Mouse (Mus musculus): Measurements from ENCODE around the gene Rpusd3.

Rpusd3 gene

DNA sequence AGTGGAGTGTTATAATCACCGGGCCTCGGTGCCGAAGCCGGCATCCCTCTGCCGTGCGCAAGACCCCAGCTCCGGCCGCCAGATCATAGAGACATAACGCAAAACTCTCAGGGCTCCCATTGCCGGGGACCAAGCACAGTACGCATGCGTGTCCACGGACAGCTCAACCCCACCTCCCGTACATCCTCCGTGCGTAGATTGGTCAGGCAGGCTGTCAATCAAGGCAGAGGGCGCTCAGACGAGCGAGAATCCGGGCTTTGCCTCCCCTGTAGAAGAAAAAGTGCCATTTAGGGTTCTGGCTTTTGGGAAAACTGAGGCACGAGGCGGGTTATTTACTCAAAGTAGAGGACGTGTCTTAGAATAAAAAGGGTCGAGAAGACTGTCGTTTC is at the start of gene Rpusd3:
TSS of gene Rpusd3 (minus strand) at position 142 of the 389 bp plus-strand sequence.
- DNase-seq (ENCODE audit: low spot score), result peak; percentile 99

DNA sequence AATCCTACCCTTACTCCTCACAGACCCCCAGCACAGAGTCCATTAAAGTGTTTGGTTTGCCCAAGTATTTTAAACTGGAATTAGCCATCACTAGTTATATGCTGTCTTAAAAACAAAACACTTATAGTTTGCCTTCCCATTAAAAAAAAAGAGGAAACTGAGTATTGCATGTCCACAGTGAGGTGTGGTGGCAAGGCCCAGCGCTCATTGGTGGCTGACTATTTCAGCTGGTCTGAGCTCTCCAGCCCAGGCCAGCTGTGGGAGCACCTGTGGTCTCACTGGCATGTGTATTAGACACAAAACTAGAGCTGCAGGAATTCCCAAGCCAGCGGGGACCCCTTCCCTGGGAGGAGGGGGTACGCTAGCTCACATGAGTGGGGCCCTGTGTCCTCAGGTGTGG is 49.4 kb upstream of the Rpusd3 start:
- no peak for DNase-seq (ENCODE audit: low spot score)

DNA sequence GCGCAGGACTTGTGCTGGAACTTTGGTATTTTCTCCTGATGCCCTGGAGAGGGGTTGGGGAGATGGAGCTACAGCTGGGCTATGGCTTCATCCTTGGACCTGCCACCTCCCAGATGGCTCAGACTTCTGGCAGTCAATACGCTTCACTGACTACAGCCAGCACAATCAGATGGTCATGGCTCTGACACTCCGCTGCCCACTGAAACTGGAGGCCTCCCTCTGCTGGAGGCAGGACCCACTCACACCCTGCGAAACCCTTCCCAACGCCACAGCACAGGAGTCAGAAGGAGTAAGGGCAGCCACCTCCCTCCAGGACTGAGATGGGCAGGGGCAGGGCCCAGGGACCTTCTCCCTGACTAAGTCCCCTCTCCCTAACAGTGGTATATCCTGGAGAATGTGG is 46.5 kb upstream of the Rpusd3 start:
- DNase-seq (ENCODE audit: low spot score), result peak; percentile 68

DNA sequence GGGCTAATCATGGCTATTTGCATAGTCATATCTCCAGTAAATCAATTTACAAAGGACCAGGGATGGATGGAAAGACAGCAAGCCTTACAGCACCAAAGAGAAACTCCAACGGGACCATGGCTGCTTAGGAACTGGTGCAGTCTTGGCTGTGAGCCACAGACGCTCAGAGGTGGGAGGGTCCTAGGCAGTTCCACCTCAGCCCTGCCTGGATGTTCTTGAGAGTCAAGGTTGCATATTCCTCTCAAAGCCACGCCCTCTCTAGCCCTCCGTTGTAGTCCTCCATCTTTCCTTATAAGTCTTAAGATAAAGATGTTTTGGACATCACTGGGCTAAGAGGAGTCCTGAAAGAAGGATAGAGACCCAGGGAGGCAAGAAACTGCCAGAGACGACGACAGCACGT is 44.9 kb upstream of the Rpusd3 start:
- DNase-seq (ENCODE audit: low spot score), result no peak

DNA sequence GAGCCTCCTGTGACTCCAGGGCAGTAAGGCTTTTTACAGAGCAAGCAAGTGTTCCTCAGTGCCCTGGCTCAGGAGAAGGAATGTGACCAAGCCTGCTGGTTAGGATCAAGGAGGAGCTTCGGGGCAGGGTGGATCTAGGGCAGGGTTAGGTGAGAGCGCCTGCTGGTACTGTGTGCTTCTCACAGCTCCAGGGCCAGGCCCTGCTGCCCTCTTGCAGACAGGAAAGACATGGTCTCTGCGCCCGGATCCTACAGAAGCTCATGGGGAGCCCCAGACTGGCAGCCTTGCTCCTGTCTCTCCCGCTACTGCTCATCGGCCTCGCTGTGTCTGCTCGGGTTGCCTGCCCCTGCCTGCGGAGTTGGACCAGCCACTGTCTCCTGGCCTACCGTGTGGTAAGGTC is 39.5 kb upstream of the Rpusd3 start:
- no peak for DNase-seq (ENCODE audit: low spot score)

DNA sequence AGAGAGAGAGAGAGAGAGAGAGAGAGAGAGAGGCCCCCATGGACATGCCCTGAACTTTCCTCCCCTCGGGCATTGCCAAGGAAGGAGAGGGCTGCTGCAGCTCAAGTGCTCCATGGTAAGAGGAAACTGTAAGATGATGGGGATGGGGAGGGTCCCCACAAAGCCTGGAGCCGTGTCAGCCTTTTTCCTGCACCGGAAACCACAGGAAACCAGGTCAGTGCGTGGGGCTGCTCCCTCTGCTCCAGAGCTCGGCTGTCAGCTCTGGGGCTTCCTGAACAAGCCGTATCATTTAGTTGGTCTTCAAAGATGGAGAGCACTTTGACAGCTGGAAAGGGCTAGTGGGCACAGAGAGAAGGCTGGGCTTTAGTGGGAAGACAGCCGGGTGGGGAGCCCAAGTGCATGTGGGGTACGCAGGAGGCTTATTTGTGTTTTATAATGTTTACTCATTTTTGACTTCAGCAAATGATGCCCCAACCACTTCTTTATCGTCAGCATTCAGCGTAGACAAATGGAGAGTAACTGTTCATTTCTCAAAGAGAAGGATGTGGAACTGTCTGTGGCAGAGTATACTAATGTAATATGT is 38.9 kb upstream of the Rpusd3 start, which contains the start of gene Il17re:
TSS of gene Il17re (plus strand) at position 533 of the 583 bp plus-strand sequence.
- no peak for DNase-seq (ENCODE audit: low spot score)

DNA sequence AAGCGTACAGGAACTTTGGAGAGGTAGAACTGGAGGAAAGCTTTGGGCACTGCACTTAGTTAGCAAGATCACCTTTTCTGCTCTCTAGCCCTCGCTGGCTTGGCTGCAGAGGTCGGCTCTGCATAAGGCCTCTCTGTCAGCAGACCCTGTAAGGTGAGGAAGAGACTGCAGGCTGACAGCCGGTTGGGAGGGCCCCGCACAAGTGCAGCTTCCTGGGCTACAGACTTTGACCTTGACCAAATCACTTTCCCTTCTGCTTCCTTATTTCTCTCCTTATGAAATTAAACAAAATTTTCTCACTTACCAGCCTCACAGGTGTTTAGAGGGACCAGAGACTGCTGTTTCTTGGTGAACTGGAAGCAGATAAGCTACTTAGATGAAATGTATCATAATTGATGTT is 35.9 kb upstream of the Rpusd3 start:
- no peak for DNase-seq (ENCODE audit: low spot score)

GRCm38 (mm10) chr6:113451839-113452238 is 32.7 kb upstream of the Rpusd3 start:
- DNase-seq (ENCODE audit: low spot score), result no peak

DNA sequence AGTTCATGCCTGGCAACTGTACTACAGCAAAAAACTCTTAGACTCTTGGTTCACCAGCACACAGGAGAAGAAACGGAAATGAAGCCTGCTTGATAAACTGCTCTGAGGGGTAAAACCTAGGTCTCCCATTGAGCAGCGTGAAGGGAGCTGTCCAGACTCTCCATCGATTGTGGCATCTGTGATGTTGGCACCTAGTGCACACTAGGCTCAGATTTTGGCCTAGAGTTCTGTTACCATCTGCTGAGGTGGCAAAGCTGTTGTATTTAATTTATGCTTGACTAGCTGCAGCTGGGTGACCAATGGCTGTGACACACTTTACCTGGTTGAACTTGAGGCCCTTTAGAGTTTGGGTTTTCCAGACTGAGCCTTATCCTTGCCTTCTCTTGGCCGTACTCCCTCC is 28.5 kb upstream of the Rpusd3 start:
- DNase-seq (ENCODE audit: low spot score), result no peak

DNA sequence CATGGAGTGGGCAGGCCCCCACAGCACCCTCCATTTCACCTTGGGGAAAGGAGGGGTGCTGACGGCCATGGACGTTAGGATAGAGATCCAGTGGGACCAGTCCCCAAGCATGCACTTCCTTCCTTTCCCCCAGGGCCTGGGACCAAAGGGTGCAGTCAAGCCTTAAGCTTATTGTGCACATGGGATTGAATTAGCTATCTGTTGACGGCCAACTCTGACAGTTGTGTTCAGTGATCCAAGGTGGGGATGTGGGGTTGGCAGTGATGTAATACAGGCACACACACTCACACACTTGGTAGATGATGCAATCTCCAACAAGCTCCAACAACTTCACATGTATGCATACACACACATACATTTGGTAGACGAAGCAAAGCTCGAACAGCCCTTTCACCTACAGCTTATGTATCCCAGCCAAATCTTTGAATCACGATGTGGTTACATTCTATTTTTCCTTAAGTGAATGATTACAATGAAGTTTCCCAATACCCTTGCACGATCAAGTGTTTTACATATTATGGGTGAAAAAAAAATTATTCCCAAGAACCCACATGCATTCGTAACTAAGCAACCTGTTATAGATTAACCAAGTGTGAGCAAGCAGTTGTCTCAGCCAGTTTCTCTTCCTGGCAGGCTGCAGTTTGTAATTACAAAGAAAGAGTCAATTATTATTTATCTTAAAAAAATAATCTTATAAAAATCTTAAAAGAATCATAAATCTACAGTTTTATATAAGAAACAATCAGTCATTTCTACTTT is 25.2 kb upstream of the Rpusd3 start:
- DNase-seq (ENCODE audit: low spot score), result no peak

- DNase-seq (ENCODE audit: low spot score), result no peak
These were observed 24.0 kb upstream of the Rpusd3 start for GRCm38 (mm10) chr6:113443091-113443490.

DNA sequence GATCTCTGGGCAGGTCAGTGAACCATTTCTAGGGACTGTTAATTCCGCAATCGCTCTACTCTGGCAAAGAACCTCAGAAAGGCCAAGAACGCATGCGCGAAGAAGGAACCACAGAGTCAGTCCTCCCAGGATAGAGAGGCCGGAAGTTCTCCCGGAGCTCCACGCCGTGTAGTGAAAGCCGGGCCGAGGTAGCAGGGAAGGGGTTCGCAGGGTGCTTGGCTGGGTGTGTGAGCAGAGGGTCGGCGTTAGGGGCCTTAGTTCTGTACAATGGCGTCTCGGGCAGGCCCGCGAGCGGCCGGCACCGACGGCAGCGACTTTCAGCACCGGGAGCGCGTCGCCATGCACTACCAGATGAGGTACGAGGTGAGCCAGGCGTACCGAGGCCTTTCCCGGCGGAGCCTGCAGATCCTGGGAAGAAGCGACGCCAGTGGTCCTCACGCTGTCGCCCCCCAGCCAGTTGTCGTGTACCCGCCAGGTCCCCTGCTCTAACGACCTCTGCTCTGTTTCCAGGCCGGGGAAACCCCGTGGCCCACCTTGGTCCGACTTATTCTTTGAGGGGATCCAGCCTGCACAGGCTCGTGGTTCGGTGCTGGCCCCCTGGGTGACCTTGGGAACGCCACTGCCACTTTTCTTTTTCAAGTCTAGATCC is 23.4 kb upstream of the Rpusd3 start, which contains the start of gene Jagn1:
TSS of gene Jagn1 (plus strand) at position 128 of the 649 bp plus-strand sequence.
- DNase-seq (ENCODE audit: low spot score), result peak; percentile 99

DNA sequence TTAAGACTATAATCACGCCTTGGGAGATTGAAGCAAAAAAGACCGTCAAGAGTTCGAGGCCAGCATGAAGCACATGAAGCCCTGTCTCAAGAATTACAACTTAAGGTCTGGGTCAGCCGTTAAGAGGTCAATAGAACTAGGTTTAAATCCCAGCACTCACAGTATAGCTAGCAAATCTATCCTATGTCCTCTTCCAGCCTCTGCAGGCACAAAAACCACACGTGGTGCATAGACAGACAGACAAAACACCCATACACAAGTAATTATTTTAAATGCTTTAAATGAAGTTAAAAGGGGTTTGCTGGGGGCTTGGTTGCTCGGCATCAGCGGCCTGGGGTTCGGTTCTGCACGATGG is 22.9 kb upstream of the Rpusd3 start:
- no peak for DNase-seq (ENCODE audit: low spot score)

GRCm38 (mm10) chr6:113441147-113441680 is 22.1 kb upstream of the Rpusd3 start:
- DNase-seq (ENCODE audit: low spot score), result peak; percentile 89

DNA sequence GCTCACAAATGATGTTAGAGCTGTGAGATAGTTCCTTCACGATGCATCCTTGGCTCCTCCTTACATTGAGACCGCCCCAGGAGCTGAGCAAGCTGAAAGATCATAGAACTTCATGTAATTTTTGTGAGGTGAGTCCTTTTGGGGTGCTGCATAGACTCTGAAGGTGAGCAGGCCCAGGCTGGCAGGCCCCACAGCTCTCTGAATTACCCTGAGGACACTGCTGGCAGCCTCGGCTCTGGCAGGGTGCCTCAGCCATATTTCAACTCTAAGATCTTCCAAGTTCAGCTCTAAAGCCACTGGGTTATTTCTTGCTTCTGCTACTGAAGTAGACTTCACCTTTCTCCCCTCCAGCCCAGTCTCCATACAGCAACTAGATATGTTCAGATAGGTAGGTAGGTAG is 21.5 kb upstream of the Rpusd3 start:
- DNase-seq (ENCODE audit: low spot score), result no peak

GRCm38 (mm10) chr6:113438721-113439430 is 19.7 kb upstream of the Rpusd3 start:
- DNase-seq (ENCODE audit: low spot score), result no peak

GRCm38 (mm10) chr6:113437135-113437534 is 18.0 kb upstream of the Rpusd3 start:
- DNase-seq (ENCODE audit: low spot score), result no peak

- no peak for DNase-seq (ENCODE audit: low spot score)
These were observed 16.6 kb upstream of the Rpusd3 start, which contains the start of gene Cidec for GRCm38 (mm10) chr6:113435664-113436205. Cidec (minus strand) TSS chr6:113435760.

DNA sequence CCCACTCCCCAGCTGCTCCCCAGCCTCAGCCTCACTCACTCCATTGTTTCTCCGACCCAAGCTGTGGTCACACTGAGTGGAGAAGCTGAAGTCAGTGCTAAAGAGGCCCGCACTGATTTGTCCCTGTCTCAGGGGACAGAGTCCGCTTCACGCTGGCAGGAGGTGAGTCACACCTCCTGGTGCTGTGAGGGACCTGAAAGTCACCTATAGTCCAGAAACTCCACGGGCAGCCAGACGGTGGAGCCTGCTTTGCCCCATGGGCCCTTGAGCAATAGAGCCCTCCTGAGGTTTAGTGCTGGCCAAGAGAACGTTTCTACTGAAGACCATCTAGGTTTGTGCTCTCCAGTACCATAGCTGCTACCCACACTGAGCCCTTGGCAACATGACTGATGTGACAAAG is 15.6 kb upstream of the Rpusd3 start:
- DNase-seq (ENCODE audit: low spot score), result no peak

- no peak for DNase-seq (ENCODE audit: low spot score)
These were observed 14.5 kb upstream of the Rpusd3 start for GRCm38 (mm10) chr6:113433661-113434060.

- DNase-seq (ENCODE audit: low spot score), result no peak
These were observed 12.7 kb upstream of the Rpusd3 start for GRCm38 (mm10) chr6:113431801-113432200.

- no peak for DNase-seq (ENCODE audit: low spot score)
These were observed 11.7 kb upstream of the Rpusd3 start for GRCm38 (mm10) chr6:113430846-113431245.
